In genomic region chr6:40471720-40472010, GRCm38 (mm10) we compare ENCODE assay signal across 8 mouse cellular contexts. TPM values are rescaled to one million over a fixed set of nuclear protein-coding genes. Genes with fewer than 3 reads are reported as not detected.
A peak's percentile ranks its signal among the peaks of the same experiment; 100 is the strongest.
DNase-seq lines count a peak whose midpoint lies in the region; ATAC-seq and TF ChIP-seq lines count a peak whose summit lies in the region.

No protein-coding gene starts in this region.

- H3K4me2 ChIP-seq in heart, embryonic 16.5 days (ENCODE audit: low read depth, low read length), result peak overlapping the region; percentile 83
- peak overlapping the region; percentile 63 for H3K4me2 ChIP-seq in forebrain, postnatal 0 days (ENCODE audit: low read depth)

- H3K9ac ChIP-seq in heart, embryonic 16.5 days (ENCODE audit: low read length), result peak overlapping the region; percentile 90
- peak overlapping the region; percentile 88 for H3K9ac ChIP-seq in forebrain, postnatal 0 days

- no peak for TF ChIP-seq CTCF in G1E (IDR thresholded peaks at IDR 0.05; ENCODE audit: low read depth, low read length)
- no peak for TF ChIP-seq CTCF in forebrain, postnatal 0 days (IDR thresholded peaks at IDR 0.05; ENCODE audit: low read depth)

- peaks cover 29% of the 10 kb centered on the region for H3K36me3 ChIP-seq in heart, embryonic 16.5 days (ENCODE audit: control insufficient read depth, insufficient read depth)
- H3K36me3 ChIP-seq in G1E (replicated peaks), result peaks cover 37% of the 10 kb centered on the region
- H3K36me3 ChIP-seq in forebrain, postnatal 0 days (ENCODE audit: insufficient read depth), result peaks cover 20% of the 10 kb centered on the region
- peaks cover 37% of the 10 kb centered on the region for H3K36me3 ChIP-seq in midbrain, embryonic 10.5 days

- WGBS in heart, embryonic 16.5 days, result 0% methylated on average over 7 of the region's 7 CpGs
- 0% methylated on average over 7 of the region's 7 CpGs for WGBS in forebrain, postnatal 0 days
- 1% methylated on average over 7 of the region's 7 CpGs for WGBS in midbrain, embryonic 10.5 days

- ATAC-seq in heart, embryonic 16.5 days (replicated peaks; ENCODE audit: extremely low read depth, insufficient read depth, low FRiP score), result no peak
- ATAC-seq in G1E (ENCODE audit: extremely low read depth, insufficient number of reproducible peaks, low FRiP score, poor library complexity, severe bottlenecking), result no peak
- peak; percentile 7; the same call in 1 of the 2 replicates for ATAC-seq in forebrain, postnatal 0 days

- peak overlapping the region; percentile 93 for H3K27ac ChIP-seq in heart, embryonic 16.5 days (ENCODE audit: low read length)
- H3K27ac ChIP-seq in forebrain, postnatal 0 days (ENCODE audit: low read depth, low read length), result peak overlapping the region; percentile 94
- H3K27ac ChIP-seq in midbrain, embryonic 10.5 days (replicated peaks), result peak overlapping the region; percentile 97

- H3K4me1 ChIP-seq in heart, embryonic 16.5 days (ENCODE audit: control insufficient read depth, insufficient read depth, low read length), result peaks cover 5% of the 10 kb centered on the region
- peaks cover 18% of the 10 kb centered on the region for H3K4me1 ChIP-seq in G1E (ENCODE audit: insufficient read depth, low read depth, low read length)
- H3K4me1 ChIP-seq in forebrain, postnatal 0 days (ENCODE audit: insufficient read depth), result peaks cover 5% of the 10 kb centered on the region; the same call in 1 of the 2 replicates
- peaks cover 20% of the 10 kb centered on the region for H3K4me1 ChIP-seq in midbrain, embryonic 10.5 days

- 0 out of 2 replicates have a peak, but pooled peaks cover 4% of the 10 kb centered on the region for H3K9me3 ChIP-seq in heart, embryonic 16.5 days (replicated peaks; ENCODE audit: control insufficient read depth, low read length)
- no peaks in the 10 kb centered on the region for H3K9me3 ChIP-seq in G1E (replicated peaks)
- no peaks in the 10 kb centered on the region for H3K9me3 ChIP-seq in forebrain, postnatal 0 days (ENCODE audit: low read length)
- no peaks in the 10 kb centered on the region; the same call in 1 of the 2 replicates for H3K9me3 ChIP-seq in midbrain, embryonic 10.5 days (replicated peaks)

- no peak for DNase-seq in heart, adult 11 months
- DNase-seq in G1E (ENCODE audit: low spot score), result no peak
- DNase-seq in forebrain, postnatal 0 days, result no peak
- no peak for DNase-seq in midbrain, embryonic 10.5 days (ENCODE audit: low spot score)
- no peak for DNase-seq in adrenal gland, postnatal 4 days (ENCODE audit: low spot score in 2 of 2)
- no peak for DNase-seq in thymus, postnatal 14 days
- DNase-seq in spleen, postnatal 14 days (ENCODE audit: low spot score in 2 of 2), result no peak

- no peaks in the 10 kb centered on the region for H3K27me3 ChIP-seq in heart, embryonic 16.5 days (ENCODE audit: control insufficient read depth, insufficient read depth, low read length)
- no peaks in the 10 kb centered on the region for H3K27me3 ChIP-seq in G1E (ENCODE audit: insufficient read depth, low read length)
- H3K27me3 ChIP-seq in forebrain, postnatal 0 days (ENCODE audit: insufficient read depth, low read length), result no peaks in the 10 kb centered on the region
- no peaks in the 10 kb centered on the region for H3K27me3 ChIP-seq in midbrain, embryonic 10.5 days (ENCODE audit: low read depth, poor library complexity, severe bottlenecking)

- peak overlapping the region; percentile 81 for H3K4me3 ChIP-seq in heart, embryonic 16.5 days (ENCODE audit: low read length)
- peak overlapping the region; percentile 92 for H3K4me3 ChIP-seq in G1E (ENCODE audit: low read depth, low read length)
- H3K4me3 ChIP-seq in forebrain, postnatal 0 days (ENCODE audit: low read depth, low read length), result peak overlapping the region; percentile 84
- peak overlapping the region; percentile 87 for H3K4me3 ChIP-seq in midbrain, embryonic 10.5 days

RNA-seq across cellular contexts. Expression of gene Ssbp1, which starts 0.5 kb away (rescaled TPM):
- 99.6 and 130 TPM in 2 replicates for polyA plus RNA-seq in heart, embryonic 16.5 days (2015; fragmentation: Nextera tagmentation; extraction: Ambion mirVana)
- total RNA-seq in G1E (2014; fragmentation: Nextera tagmentation) (79.1 and 106 TPM in 2 replicates), G1E (2017) (63.5 and 90.5 TPM in 2 replicates)
- 11.0 and 14.6 TPM in 2 replicates for polyA plus RNA-seq in G1E (2012)
- 25.3 and 29.9 TPM in 2 replicates for total RNA-seq in forebrain, postnatal 0 days (2014; rRNA removed)
- 77.2 and 83.1 TPM in 2 replicates for polyA plus RNA-seq in forebrain, postnatal 0 days (2015; fragmentation: Nextera tagmentation; extraction: Ambion mirVana)
- 226 and 228 TPM in 2 replicates for polyA plus RNA-seq in midbrain, embryonic 10.5 days (2016; fragmentation: Nextera tagmentation; extraction: Ambion mirVana)
- 10 to 100 TPM; 72.0 to 75.3 TPM for total RNA-seq in adrenal gland, postnatal 4 days (2021)

RNA-seq across cellular contexts. Expression of gene Tas2r137, which starts 19.4 kb away (rescaled TPM):
- not detected in 2 replicates for polyA plus RNA-seq in heart, embryonic 16.5 days (2015; fragmentation: Nextera tagmentation; extraction: Ambion mirVana)
- total RNA-seq in G1E (2014; fragmentation: Nextera tagmentation) (not detected in 2 replicates), G1E (2017) (0.17 TPM in 1 of 2 replicates, not detected in the other)
- polyA plus RNA-seq in G1E (2012), result not detected in 2 replicates
- total RNA-seq in forebrain, postnatal 0 days (2014; rRNA removed), result 0.14 and 0.38 TPM in 2 replicates
- polyA plus RNA-seq in forebrain, postnatal 0 days (2015; fragmentation: Nextera tagmentation; extraction: Ambion mirVana), result not detected in 2 replicates
- polyA plus RNA-seq in midbrain, embryonic 10.5 days (2016; fragmentation: Nextera tagmentation; extraction: Ambion mirVana), result not detected in 2 replicates
- total RNA-seq in adrenal gland, postnatal 4 days (2021), result not detected

RNA-seq across cellular contexts. Expression of gene Tas2r108, which starts 21.7 kb away (rescaled TPM):
- not detected in 2 replicates for polyA plus RNA-seq in heart, embryonic 16.5 days (2015; fragmentation: Nextera tagmentation; extraction: Ambion mirVana)
- total RNA-seq in G1E (2014; fragmentation: Nextera tagmentation) (not detected in 2 replicates), G1E (2017) (0.22 TPM in 1 of 2 replicates, not detected in the other)
- not detected in 2 replicates for polyA plus RNA-seq in G1E (2012)
- total RNA-seq in forebrain, postnatal 0 days (2014; rRNA removed), result 1.8 TPM in 1 of 2 replicates, not detected in the other
- polyA plus RNA-seq in forebrain, postnatal 0 days (2015; fragmentation: Nextera tagmentation; extraction: Ambion mirVana), result not detected in 2 replicates
- polyA plus RNA-seq in midbrain, embryonic 10.5 days (2016; fragmentation: Nextera tagmentation; extraction: Ambion mirVana), result not detected in 2 replicates
- total RNA-seq in adrenal gland, postnatal 4 days (2021), result not detected

RNA-seq across cellular contexts. Expression of gene Wee2, which starts 32.8 kb away (rescaled TPM):
- polyA plus RNA-seq in heart, embryonic 16.5 days (2015; fragmentation: Nextera tagmentation; extraction: Ambion mirVana), result not detected in 2 replicates
- not detected in 2 replicates for total RNA-seq in G1E (2014; fragmentation: Nextera tagmentation)
- total RNA-seq in G1E (2017), result 0.16 TPM in 1 of 2 replicates, not detected in the other
- polyA plus RNA-seq in G1E (2012), result not detected in 2 replicates
- not detected in 2 replicates for total RNA-seq in forebrain, postnatal 0 days (2014; rRNA removed)
- polyA plus RNA-seq in forebrain, postnatal 0 days (2015; fragmentation: Nextera tagmentation; extraction: Ambion mirVana), result 0.13 TPM in 2 replicates
- polyA plus RNA-seq in midbrain, embryonic 10.5 days (2016; fragmentation: Nextera tagmentation; extraction: Ambion mirVana), result 0.07 TPM in 1 of 2 replicates, not detected in the other
- not detected for total RNA-seq in adrenal gland, postnatal 4 days (2021)

RNA-seq across cellular contexts. Expression of gene E330009J07Rik, which starts 35.7 kb away (rescaled TPM):
- polyA plus RNA-seq in heart, embryonic 16.5 days (2015; fragmentation: Nextera tagmentation; extraction: Ambion mirVana), result 3.9 TPM in 2 replicates
- total RNA-seq in G1E (2014; fragmentation: Nextera tagmentation) (0.19 and 3.4 TPM in 2 replicates), G1E (2017) (1.6 and 2.0 TPM in 2 replicates)
- 0.28 and 0.37 TPM in 2 replicates for polyA plus RNA-seq in G1E (2012)
- 24.4 and 26.4 TPM in 2 replicates for total RNA-seq in forebrain, postnatal 0 days (2014; rRNA removed)
- polyA plus RNA-seq in forebrain, postnatal 0 days (2015; fragmentation: Nextera tagmentation; extraction: Ambion mirVana), result 6.7 and 10.2 TPM in 2 replicates
- 12.2 and 12.5 TPM in 2 replicates for polyA plus RNA-seq in midbrain, embryonic 10.5 days (2016; fragmentation: Nextera tagmentation; extraction: Ambion mirVana)
- total RNA-seq in adrenal gland, postnatal 4 days (2021), result 10 to 100 TPM; 18.2 to 20.2 TPM
